Mouse (Mus musculus) lung, embryonic 16.5 days (tissue): ENCODE data around the gene Eml4. TPM values are rescaled to one million over a fixed set of nuclear protein-coding genes. Genes with fewer than 3 reads are reported as not detected.

Experiments used
- ATAC-seq: fragments of 200-750 bp; cut with Nextera tagmentation; 2 replicates; pipeline ENCODE4 v1.8.0; 2017; ENCODE audit warnings: low read depth, mild to moderate bottlenecking, moderate library complexity
- H3K27ac ChIP-seq: fragments of 300-500 bp; sonication (generic); 2 replicates; pipeline ENCODE4 v1.5.1; 2014; ENCODE audit warnings: mild to moderate bottlenecking, control low read depth, low read length
- H3K27me3 ChIP-seq: fragments of 300-500 bp; sonication (generic); 2 replicates; pipeline ENCODE4 v1.6.1; 2014; ENCODE audit warnings: low read depth, low read length, mixed read lengths; ENCODE audit not compliant: control insufficient read depth, insufficient read depth
- H3K36me3 ChIP-seq: fragments of 300-500 bp; sonication (generic); 2 replicates; pipeline ENCODE4 v1.6.1; 2014; ENCODE audit warnings: low read length; ENCODE audit not compliant: control insufficient read depth, insufficient read depth
- H3K4me1 ChIP-seq: fragments of 300-500 bp; sonication (generic); replicated peaks from 2 replicates; pipeline ENCODE4 v1.6.1; 2014; ENCODE audit warnings: low read length, mixed read lengths; ENCODE audit not compliant: control insufficient read depth, insufficient read depth
- H3K4me2 ChIP-seq: fragments of 300-500 bp; sonication (generic); 2 replicates; pipeline ENCODE4 v1.6.1; 2014; ENCODE audit warnings: low read depth, low read length, control low read depth
- H3K4me3 ChIP-seq: fragments of 300-500 bp; sonication (generic); 2 replicates; pipeline ENCODE4 v1.5.1; 2014; ENCODE audit warnings: mild to moderate bottlenecking, low read length, control low read depth
- H3K9ac ChIP-seq: fragments of 300-500 bp; sonication (generic); 2 replicates; pipeline ENCODE4 v1.6.1; 2014; ENCODE audit warnings: low read length, control low read depth
- H3K9me3 ChIP-seq: fragments of 300-500 bp; sonication (generic); 2 replicates; pipeline ENCODE4 v1.6.1; 2016; ENCODE audit warnings: low read length; ENCODE audit not compliant: control insufficient read depth
- WGBS: fragments of 180-500 bp; shearing (Covaris S2); extraction: QIAGEN DNeasy Blood & Tissue Kit; methylation state at CpG from one replicate; pipeline ENCODE4 v1.1.7; 2014; 5-methylcytosine and 5-hydroxymethylcytosine counted together
- polyA plus RNA-seq: library from polyadenylated mRNA; unstranded; fragments of >200 nt; fragmentation: Nextera tagmentation; extraction: Ambion mirVana; gene quantifications from 2 replicates; pipeline ENCODE4 v1.2.1, GENCODE M21; 2015

Gene Eml4
- polyA plus RNA-seq, 1 experiment from 2014 or later: 28.6 TPM

GRCm38 (mm10) chr17:83353460-83353859, 2.7 kb downstream of the Eml4 start:
- no peak for ATAC-seq
- Histone ChIP-seq H3K9ac (no peak overlapping the region), H3K9me3 (no peaks in the 10 kb centered on the region), H3K4me3 (no peak overlapping the region), H3K4me1 (peaks cover 34% of the 10 kb centered on the region), H3K27me3 (no peaks in the 10 kb centered on the region), H3K4me2 (peak overlapping the region; percentile 83; the same call in 1 of the 2 replicates), H3K27ac (no peak overlapping the region), H3K36me3 (no peaks in the 10 kb centered on the region)
- WGBS: 33% methylated on average over 4 of the region's 4 CpGs

- no peak overlapping the region for H3K9ac ChIP-seq
- 36% methylated on average over 2 of the region's 2 CpGs for WGBS
- H3K36me3 ChIP-seq: no peaks in the 10 kb centered on the region
- H3K4me2 ChIP-seq: no peak overlapping the region
- H3K27ac ChIP-seq: no peak overlapping the region; the same call in 1 of the 2 replicates
- H3K4me3 ChIP-seq: no peak overlapping the region
- H3K9me3 ChIP-seq: no peaks in the 10 kb centered on the region
- peaks cover 41% of the 10 kb centered on the region for H3K4me1 ChIP-seq
- H3K27me3 ChIP-seq: no peaks in the 10 kb centered on the region
- ATAC-seq: peak; percentile 45; the same call in 1 of the 2 replicates
These were observed 4.8 kb downstream of the Eml4 start for GRCm38 (mm10) chr17:83355481-83355880.

- H3K4me1 ChIP-seq: peaks cover 44% of the 10 kb centered on the region
- WGBS: 40% methylated on average over 4 of the region's 4 CpGs
- H3K27ac ChIP-seq: 0 out of 2 replicates have a peak overlapping the region, but pooled peaks have one; percentile 24
- no peaks in the 10 kb centered on the region for H3K27me3 ChIP-seq
- no peak overlapping the region for H3K4me3 ChIP-seq
- H3K9ac ChIP-seq: no peak overlapping the region
- H3K36me3 ChIP-seq: no peaks in the 10 kb centered on the region
- no peaks in the 10 kb centered on the region for H3K9me3 ChIP-seq
- H3K4me2 ChIP-seq: no peak overlapping the region
- no peak for ATAC-seq
These were observed 9.2 kb downstream of the Eml4 start for GRCm38 (mm10) chr17:83359934-83360333.

- Histone ChIP-seq H3K27ac (no peak overlapping the region), H3K4me3 (no peak overlapping the region), H3K9ac (no peak overlapping the region), H3K9me3 (no peaks in the 10 kb centered on the region), H3K27me3 (no peaks in the 10 kb centered on the region), H3K4me2 (no peak overlapping the region), H3K4me1 (peaks cover 48% of the 10 kb centered on the region), H3K36me3 (no peaks in the 10 kb centered on the region)
- 83% methylated on average over 13 of the region's 13 CpGs for WGBS
- ATAC-seq: no peak
These were observed 10.2 kb downstream of the Eml4 start for GRCm38 (mm10) chr17:83360796-83361566.

- 50% methylated on average over 3 of the region's 3 CpGs for WGBS
- no peak for ATAC-seq
These were observed 12.3 kb downstream of the Eml4 start for GRCm38 (mm10) chr17:83363081-83363480.

GRCm38 (mm10) chr17:83364296-83364695, 13.6 kb downstream of the Eml4 start:
- Histone ChIP-seq H3K4me2 (no peak overlapping the region), H3K4me3 (no peak overlapping the region), H3K9me3 (no peaks in the 10 kb centered on the region), H3K4me1 (peaks cover 47% of the 10 kb centered on the region), H3K27me3 (no peaks in the 10 kb centered on the region), H3K36me3 (no peaks in the 10 kb centered on the region), H3K27ac (no peak overlapping the region), H3K9ac (no peak overlapping the region)
- WGBS: 73% methylated on average over 5 of the region's 5 CpGs
- no peak for ATAC-seq

More at GRCm38 (mm10) chr17:83363081-83363480, 12.3 kb downstream of the Eml4 start:
- Histone ChIP-seq H3K4me1 (peaks cover 52% of the 10 kb centered on the region), H3K36me3 (no peaks in the 10 kb centered on the region), H3K9me3 (no peaks in the 10 kb centered on the region), H3K27ac (no peak overlapping the region), H3K4me2 (no peak overlapping the region), H3K4me3 (no peak overlapping the region), H3K9ac (no peak overlapping the region), H3K27me3 (no peaks in the 10 kb centered on the region)

GRCm38 (mm10) chr17:83365130-83365529, 14.4 kb downstream of the Eml4 start:
- no peak for ATAC-seq
- no peak overlapping the region for H3K4me2 ChIP-seq
- H3K27me3 ChIP-seq: no peaks in the 10 kb centered on the region
- H3K27ac ChIP-seq: peak overlapping the region; percentile 62; the same call in 1 of the 2 replicates
- no peak overlapping the region for H3K9ac ChIP-seq
- WGBS: 45% methylated on average over 2 of the region's 2 CpGs
- H3K36me3 ChIP-seq: no peaks in the 10 kb centered on the region
- H3K4me1 ChIP-seq: peaks cover 40% of the 10 kb centered on the region
- H3K9me3 ChIP-seq: no peaks in the 10 kb centered on the region
- no peak overlapping the region for H3K4me3 ChIP-seq

GRCm38 (mm10) chr17:83365614-83366355, 15.1 kb downstream of the Eml4 start:
- H3K36me3 ChIP-seq: no peaks in the 10 kb centered on the region
- 15% methylated on average over 11 of the region's 11 CpGs for WGBS
- peaks cover 37% of the 10 kb centered on the region for H3K4me1 ChIP-seq
- no peak overlapping the region for H3K4me3 ChIP-seq
- no peaks in the 10 kb centered on the region for H3K27me3 ChIP-seq
- ATAC-seq: peak; percentile 34; the same call in 1 of the 2 replicates
- H3K9ac ChIP-seq: no peak overlapping the region
- peak overlapping the region; percentile 4; the same call in 1 of the 2 replicates for H3K4me2 ChIP-seq
- H3K9me3 ChIP-seq: no peaks in the 10 kb centered on the region
- peak overlapping the region; percentile 62 for H3K27ac ChIP-seq

- peaks cover 34% of the 10 kb centered on the region for H3K4me1 ChIP-seq
- H3K27ac ChIP-seq: no peak overlapping the region
- H3K4me3 ChIP-seq: no peak overlapping the region
- ATAC-seq: no peak
- no peaks in the 10 kb centered on the region for H3K36me3 ChIP-seq
- H3K9me3 ChIP-seq: no peaks in the 10 kb centered on the region
- no peak overlapping the region for H3K9ac ChIP-seq
- H3K27me3 ChIP-seq: no peaks in the 10 kb centered on the region
- no peak overlapping the region for H3K4me2 ChIP-seq
- 81% methylated on average over 5 of the region's 5 CpGs for WGBS
These were observed 16.7 kb downstream of the Eml4 start for GRCm38 (mm10) chr17:83367387-83367786.
